Comparison of ENCODE assay signal across 19 mouse cellular contexts in genomic region chr2:165415795-165416194, GRCm38 (mm10). TPM values are rescaled to one million over a fixed set of nuclear protein-coding genes. Genes with fewer than 3 reads are reported as not detected.
A peak's percentile ranks its signal among the peaks of the same experiment; 100 is the strongest.
DNase-seq lines count a peak whose midpoint lies in the region; ATAC-seq lines count a peak whose summit lies in the region.
"Had no signal": no experiment of that assay in that cellular context is flagged by ENCODE, and none has a peak within 500 bp of the region (broad histone marks: within the 10 kb centered on the region; RNA-seq: fewer than 3 reads in every experiment).

No protein-coding gene starts in this region.

- H3K9ac ChIP-seq in forebrain, embryonic 16.5 days (replicated peaks; ENCODE audit: low read depth, low read length), result no peak overlapping the region
- H3K9ac ChIP-seq in midbrain, embryonic 11.5 days (ENCODE audit: low read length), result no peak overlapping the region
- no peak overlapping the region for H3K9ac ChIP-seq in midbrain, embryonic 16.5 days (ENCODE audit: low read depth, low read length)
- H3K9ac ChIP-seq in midbrain, embryonic 14.5 days (replicated peaks; ENCODE audit: low read length), result no peak overlapping the region
- H3K9ac ChIP-seq: intestine, embryonic 15.5 days had no signal

- H3K27ac ChIP-seq in forebrain, embryonic 10.5 days, result peak overlapping the region; percentile 83
- no peak overlapping the region for H3K27ac ChIP-seq in forebrain, embryonic 16.5 days (ENCODE audit: low read length)
- peak overlapping the region; percentile 22; the same call in 1 of the 2 replicates for H3K27ac ChIP-seq in midbrain, embryonic 11.5 days (ENCODE audit: low read depth, low read length)
- H3K27ac ChIP-seq in midbrain, embryonic 16.5 days (ENCODE audit: low read length), result no peak overlapping the region
- peak overlapping the region; percentile 45; the same call in 1 of the 2 replicates for H3K27ac ChIP-seq in midbrain, embryonic 14.5 days (replicated peaks; ENCODE audit: low read depth, low read length)
- H3K27ac ChIP-seq: intestine, embryonic 15.5 days had no signal

- no peak overlapping the region for H3K4me3 ChIP-seq in forebrain, embryonic 10.5 days
- no peak overlapping the region for H3K4me3 ChIP-seq in forebrain, embryonic 16.5 days (replicated peaks; ENCODE audit: low read length)
- H3K4me3 ChIP-seq in midbrain, embryonic 11.5 days (ENCODE audit: low read depth, low read length), result no peak overlapping the region
- H3K4me3 ChIP-seq in midbrain, embryonic 16.5 days (ENCODE audit: low read depth, low read length), result no peak overlapping the region
- no peak overlapping the region for H3K4me3 ChIP-seq in midbrain, embryonic 14.5 days (replicated peaks; ENCODE audit: low read depth, low read length)
- H3K4me3 ChIP-seq: erythroblast, embryonic 14.5 days; intestine, embryonic 15.5 days had no signal

- peaks cover 61% of the 10 kb centered on the region for H3K4me1 ChIP-seq in forebrain, embryonic 10.5 days
- H3K4me1 ChIP-seq in forebrain, embryonic 16.5 days (replicated peaks; ENCODE audit: control insufficient read depth, insufficient read depth, low read length), result peaks cover 23% of the 10 kb centered on the region
- H3K4me1 ChIP-seq in midbrain, embryonic 11.5 days (ENCODE audit: control insufficient read depth, insufficient read depth, low read length), result peaks cover 35% of the 10 kb centered on the region
- H3K4me1 ChIP-seq in midbrain, embryonic 16.5 days (ENCODE audit: control insufficient read depth, insufficient read depth, low read length), result peaks cover 20% of the 10 kb centered on the region
- peaks cover 36% of the 10 kb centered on the region for H3K4me1 ChIP-seq in midbrain, embryonic 14.5 days (ENCODE audit: control insufficient read depth, insufficient read depth, low read length)
- H3K4me1 ChIP-seq: intestine, embryonic 15.5 days had no signal

- H3K4me2 ChIP-seq in forebrain, embryonic 16.5 days (ENCODE audit: low read length), result no peak overlapping the region
- no peak overlapping the region for H3K4me2 ChIP-seq in midbrain, embryonic 11.5 days
- H3K4me2 ChIP-seq in midbrain, embryonic 16.5 days (ENCODE audit: low read length), result no peak overlapping the region
- H3K4me2 ChIP-seq in midbrain, embryonic 14.5 days (ENCODE audit: low read length), result no peak overlapping the region
- H3K4me2 ChIP-seq: intestine, embryonic 15.5 days had no signal

- ATAC-seq in forebrain, embryonic 16.5 days, result no peak
- no peak for ATAC-seq in midbrain, embryonic 11.5 days (ENCODE audit: low FRiP score)
- no peak for ATAC-seq in midbrain, embryonic 16.5 days
- no peak for ATAC-seq in midbrain, embryonic 14.5 days (ENCODE audit: low FRiP score, low TSS enrichment)
- ATAC-seq: intestine, embryonic 15.5 days; lung, postnatal 0 days had no signal

- H3K9me3 ChIP-seq in forebrain, embryonic 10.5 days, result no peaks in the 10 kb centered on the region
- no peaks in the 10 kb centered on the region for H3K9me3 ChIP-seq in forebrain, embryonic 16.5 days (ENCODE audit: control insufficient read depth, low read length)
- no peaks in the 10 kb centered on the region for H3K9me3 ChIP-seq in midbrain, embryonic 11.5 days (ENCODE audit: control insufficient read depth, low read length)
- no peaks in the 10 kb centered on the region for H3K9me3 ChIP-seq in midbrain, embryonic 16.5 days (replicated peaks; ENCODE audit: control insufficient read depth, low read length, poor library complexity, severe bottlenecking)
- no peaks in the 10 kb centered on the region for H3K9me3 ChIP-seq in midbrain, embryonic 14.5 days (ENCODE audit: control insufficient read depth, low read length)
- H3K9me3 ChIP-seq: intestine, embryonic 15.5 days had no signal

- H3K36me3 ChIP-seq in forebrain, embryonic 10.5 days (replicated peaks), result no peaks in the 10 kb centered on the region
- no peaks in the 10 kb centered on the region for H3K36me3 ChIP-seq in forebrain, embryonic 16.5 days (ENCODE audit: control insufficient read depth, insufficient read depth)
- H3K36me3 ChIP-seq in midbrain, embryonic 11.5 days (ENCODE audit: control insufficient read depth, insufficient read depth, low read length), result no peaks in the 10 kb centered on the region
- no peaks in the 10 kb centered on the region for H3K36me3 ChIP-seq in midbrain, embryonic 16.5 days (ENCODE audit: control insufficient read depth, insufficient read depth, low read length)
- no peaks in the 10 kb centered on the region for H3K36me3 ChIP-seq in midbrain, embryonic 14.5 days (ENCODE audit: control insufficient read depth, insufficient read depth, low read length)
- H3K36me3 ChIP-seq: intestine, embryonic 15.5 days had no signal

- H3K27me3 ChIP-seq in forebrain, embryonic 10.5 days (ENCODE audit: poor library complexity, severe bottlenecking), result no peaks in the 10 kb centered on the region
- no peaks in the 10 kb centered on the region for H3K27me3 ChIP-seq in forebrain, embryonic 16.5 days (replicated peaks; ENCODE audit: control insufficient read depth, insufficient read depth, low read length)
- no peaks in the 10 kb centered on the region for H3K27me3 ChIP-seq in midbrain, embryonic 11.5 days (ENCODE audit: control insufficient read depth, insufficient read depth, low read length)
- H3K27me3 ChIP-seq in midbrain, embryonic 16.5 days (ENCODE audit: control insufficient read depth, insufficient read depth, low read depth, low read length), result no peaks in the 10 kb centered on the region
- H3K27me3 ChIP-seq in midbrain, embryonic 14.5 days (ENCODE audit: control insufficient read depth, insufficient read depth, low read length), result no peaks in the 10 kb centered on the region
- H3K27me3 ChIP-seq: intestine, embryonic 15.5 days had no signal

- no peak for DNase-seq in forebrain, embryonic 10.5 days (ENCODE audit: extremely low spot score, low spot score)
- DNase-seq in midbrain, embryonic 11.5 days (ENCODE audit: low spot score, missing footprints), result no peak
- peak; percentile 61 for DNase-seq in forelimb bud, embryonic 11.5 days (ENCODE audit: low read depth, low spot score)
- DNase-seq in midbrain, embryonic 14.5 days, result no peak
- no peak for DNase-seq in ovary, postnatal 10 days (ENCODE audit: low spot score)
- DNase-seq in lung, postnatal 25 days (ENCODE audit: low spot score), result no peak
- DNase-seq: adrenal gland, postnatal 10 days; cerebellum, adult 9-10 months; heart, adult 18-20 months; layer of hippocampus, postnatal 36 days; liver; thymus, postnatal 36 days had no signal

- 56% methylated on average over 6 of the region's 6 CpGs for WGBS in forebrain, embryonic 10.5 days
- WGBS in forebrain, embryonic 16.5 days, result 51% methylated on average over 6 of the region's 6 CpGs
- 72% methylated on average over 6 of the region's 6 CpGs for WGBS in midbrain, embryonic 11.5 days
- WGBS in midbrain, embryonic 16.5 days, result 63% methylated on average over 6 of the region's 6 CpGs
- 66% methylated on average over 6 of the region's 6 CpGs for WGBS in midbrain, embryonic 14.5 days

RNA-seq across cellular contexts. Expression of gene Ocstamp, which starts 15.6 kb away (rescaled TPM):
- polyA plus RNA-seq in forebrain, embryonic 10.5 days (2016; fragmentation: Nextera tagmentation; extraction: Ambion mirVana), result 0.05 and 0.15 TPM in 2 replicates
- polyA plus RNA-seq in forebrain, embryonic 16.5 days (2015; fragmentation: Nextera tagmentation; extraction: Ambion mirVana), result not detected in 2 replicates
- 0.04 and 0.11 TPM in 2 replicates for polyA plus RNA-seq in midbrain, embryonic 11.5 days (2014; fragmentation: Nextera tagmentation; extraction: Ambion mirVana)
- 0.08 TPM in 1 of 2 replicates, not detected in the other for polyA plus RNA-seq in midbrain, embryonic 16.5 days (2015; fragmentation: Nextera tagmentation; extraction: Ambion mirVana)
- polyA plus RNA-seq in midbrain, embryonic 14.5 days (2014; fragmentation: Nextera tagmentation; extraction: Ambion mirVana), result 0.08 TPM in 1 of 2 replicates, not detected in the other
- polyA plus RNA-seq: neural tube, embryonic 14.5 days had no signal

RNA-seq across cellular contexts. Expression of gene Zfp334, which starts 27.7 kb away (rescaled TPM):
- polyA plus RNA-seq in forebrain, embryonic 10.5 days (2016; fragmentation: Nextera tagmentation; extraction: Ambion mirVana), result 20.3 and 21.1 TPM in 2 replicates
- 12.3 and 13.4 TPM in 2 replicates for polyA plus RNA-seq in forebrain, embryonic 16.5 days (2015; fragmentation: Nextera tagmentation; extraction: Ambion mirVana)
- polyA plus RNA-seq in midbrain, embryonic 11.5 days (2014; fragmentation: Nextera tagmentation; extraction: Ambion mirVana), result 24.1 and 25.6 TPM in 2 replicates
- polyA plus RNA-seq in midbrain, embryonic 16.5 days (2015; fragmentation: Nextera tagmentation; extraction: Ambion mirVana), result 9.5 and 9.7 TPM in 2 replicates
- polyA plus RNA-seq in midbrain, embryonic 14.5 days (2014; fragmentation: Nextera tagmentation; extraction: Ambion mirVana), result 11.7 and 15.7 TPM in 2 replicates
- polyA plus RNA-seq: erythroblast, embryonic 14.5 days had no signal

RNA-seq across cellular contexts. Expression of gene Zfp663, which starts 47.3 kb away (rescaled TPM):
- polyA plus RNA-seq in forebrain, embryonic 10.5 days (2016; fragmentation: Nextera tagmentation; extraction: Ambion mirVana), result 4.7 and 4.9 TPM in 2 replicates
- 6.3 and 6.6 TPM in 2 replicates for polyA plus RNA-seq in forebrain, embryonic 16.5 days (2015; fragmentation: Nextera tagmentation; extraction: Ambion mirVana)
- polyA plus RNA-seq in midbrain, embryonic 11.5 days (2014; fragmentation: Nextera tagmentation; extraction: Ambion mirVana), result 9.0 and 10.1 TPM in 2 replicates
- 7.3 and 9.1 TPM in 2 replicates for polyA plus RNA-seq in midbrain, embryonic 16.5 days (2015; fragmentation: Nextera tagmentation; extraction: Ambion mirVana)
- 8.4 and 10.8 TPM in 2 replicates for polyA plus RNA-seq in midbrain, embryonic 14.5 days (2014; fragmentation: Nextera tagmentation; extraction: Ambion mirVana)
- polyA plus RNA-seq: erythroblast, embryonic 14.5 days; liver, embryonic 16.5 days had no signal

RNA-seq across cellular contexts. Expression of gene Slc13a3, which starts 57.2 kb away (rescaled TPM):
- 0.69 and 0.77 TPM in 2 replicates for polyA plus RNA-seq in forebrain, embryonic 10.5 days (2016; fragmentation: Nextera tagmentation; extraction: Ambion mirVana)
- polyA plus RNA-seq in forebrain, embryonic 16.5 days (2015; fragmentation: Nextera tagmentation; extraction: Ambion mirVana), result 6.5 and 9.7 TPM in 2 replicates
- polyA plus RNA-seq in midbrain, embryonic 11.5 days (2014; fragmentation: Nextera tagmentation; extraction: Ambion mirVana), result 1.4 and 2.1 TPM in 2 replicates
- polyA plus RNA-seq in midbrain, embryonic 16.5 days (2015; fragmentation: Nextera tagmentation; extraction: Ambion mirVana), result 8.4 and 10.6 TPM in 2 replicates
- 3.9 and 5.5 TPM in 2 replicates for polyA plus RNA-seq in midbrain, embryonic 14.5 days (2014; fragmentation: Nextera tagmentation; extraction: Ambion mirVana)

Comparison
In these comparisons a context has a peak if more than half of its experiments do, and no peak if none do; other contexts are left out.
1. H3K27ac ChIP-seq: peak in forebrain, embryonic 10.5 days (single experiment), midbrain, embryonic 11.5 days (single experiment) and midbrain, embryonic 14.5 days (single experiment); none in forebrain, embryonic 16.5 days (single experiment) and midbrain, embryonic 16.5 days (single experiment).